Mouse (Mus musculus) testis, adult 2 months (tissue): ENCODE data around the gene Tekt5. TPM values are rescaled to one million over a fixed set of nuclear protein-coding genes. Genes with fewer than 3 reads are reported as not detected.

Experiments used
- H3K27ac ChIP-seq: fragments of 200-500 bp; 2 replicates; pipeline ENCODE4 v1.5.1; 2012; ENCODE audit warnings: low read depth, low read length; ENCODE audit not compliant: control insufficient read depth, insufficient read depth
- H3K27me3 ChIP-seq: fragments of 200-500 bp; 2 replicates; pipeline ENCODE4 v1.6.1; 2012; ENCODE audit warnings: mild to moderate bottlenecking, low read length, moderate library complexity; ENCODE audit not compliant: control insufficient read depth, insufficient read depth
- H3K36me3 ChIP-seq: fragments of 200-500 bp; 2 replicates; pipeline ENCODE4 v1.6.1; 2012; ENCODE audit warnings: mild to moderate bottlenecking, low read length; ENCODE audit not compliant: control insufficient read depth, insufficient read depth
- H3K4me1 ChIP-seq: fragments of 200-500 bp; 2 replicates; pipeline ENCODE4 v1.6.1; 2012; ENCODE audit warnings: low read length; ENCODE audit not compliant: control insufficient read depth, insufficient read depth
- H3K4me3 ChIP-seq: fragments of 200-500 bp; 2 replicates; pipeline ENCODE4 v1.5.1; 2012; ENCODE audit warnings: low read depth, mild to moderate bottlenecking, low read length, moderate library complexity, mixed read lengths; ENCODE audit not compliant: control insufficient read depth
- CTCF ChIP-seq: fragments of 200-500 bp; IDR thresholded peaks from 2 replicates; pipeline ENCODE4 v1.5.1; 2012; ENCODE audit warnings: low read depth, mild to moderate bottlenecking, inconsistent platforms, low read length, moderate library complexity; ENCODE audit not compliant: control insufficient read depth, insufficient read depth, insufficient replicate concordance
- POLR2A ChIP-seq: fragments of 200-500 bp; IDR thresholded peaks from 2 replicates; pipeline ENCODE4 v1.6.1; 2012; ENCODE audit warnings: low read depth, mild to moderate bottlenecking, inconsistent platforms, low read length, moderate library complexity; ENCODE audit not compliant: control insufficient read depth
- polyA plus RNA-seq: library from polyadenylated mRNA; depleted of rRNA; stranded (reverse); fragments of >200 nt; gene quantifications from 2 replicates; pipeline ENCODE4 v1.2.3, GENCODE M21; 2012

Gene Tekt5
- polyA plus RNA-seq, 1 experiment, result 224 TPM

DNA sequence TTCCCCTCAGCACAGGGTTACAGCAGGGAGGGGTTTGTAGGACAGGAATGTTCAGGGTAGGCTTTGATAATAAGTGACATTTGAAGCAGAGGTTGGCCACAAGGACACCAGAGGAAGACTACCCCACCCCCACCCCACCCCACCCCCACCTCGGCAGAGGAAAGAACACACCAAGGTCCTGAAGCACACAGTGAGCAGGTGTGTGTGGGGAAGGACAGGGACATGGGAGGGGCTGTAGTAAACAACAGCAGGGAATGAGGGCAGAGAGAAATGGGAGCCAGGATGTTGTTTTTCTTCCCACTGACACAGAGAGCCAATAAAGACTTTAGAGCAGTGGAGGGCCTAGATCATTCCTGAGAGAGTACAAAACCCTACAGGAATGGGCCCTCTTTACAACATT is 18.0 kb downstream of the Tekt5 start:
- Histone ChIP-seq H3K27ac (no peak overlapping the region), H3K4me1 (no peaks in the 10 kb centered on the region; the same call in 1 of the 2 replicates), H3K36me3 (no peaks in the 10 kb centered on the region; the same call in 1 of the 2 replicates), H3K4me3 (no peak overlapping the region), H3K27me3 (no peaks in the 10 kb centered on the region)
- TF ChIP-seq CTCF (no peak), POLR2A (no peak)

DNA sequence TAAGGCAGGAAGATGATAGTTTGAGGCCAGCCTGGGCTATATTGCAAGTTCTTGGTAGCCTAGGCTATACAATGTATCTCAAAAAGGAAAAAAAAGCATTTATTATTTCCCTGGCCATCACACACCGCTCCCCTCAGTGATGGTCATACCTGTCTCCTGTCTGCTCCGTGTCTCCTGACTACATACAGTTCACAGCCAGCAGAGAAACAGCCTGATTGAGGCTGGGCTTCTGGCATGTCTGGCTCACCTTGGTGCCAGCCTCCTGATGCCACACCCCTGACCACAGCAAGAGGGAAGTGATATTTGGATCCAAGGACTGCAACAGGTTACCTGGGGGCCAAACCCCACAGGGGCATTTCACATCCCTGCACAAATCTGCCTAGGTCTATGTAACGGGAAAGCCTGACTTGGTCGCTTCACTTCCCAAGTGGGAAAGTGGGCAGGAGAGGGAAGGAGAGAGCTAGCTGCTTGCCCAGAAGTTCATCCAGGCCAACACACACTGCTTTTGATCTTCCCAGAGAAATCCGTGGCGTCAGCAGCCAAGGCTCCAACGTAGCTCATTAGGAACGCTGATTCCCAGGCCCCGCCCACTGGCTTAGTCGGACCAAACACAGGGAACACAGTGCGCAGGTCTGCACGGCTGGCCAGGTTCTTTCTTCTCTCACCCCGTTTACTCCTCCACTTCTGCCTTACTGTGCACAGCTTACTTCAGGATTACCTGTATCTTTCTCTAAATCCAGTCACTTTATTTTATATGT is 20.9 kb downstream of the Tekt5 start:
- no peak overlapping the region for H3K27ac ChIP-seq
- no peak overlapping the region for H3K4me3 ChIP-seq
- no peaks in the 10 kb centered on the region; the same call in 1 of the 2 replicates for H3K36me3 ChIP-seq
- H3K4me1 ChIP-seq, result no peaks in the 10 kb centered on the region; the same call in 1 of the 2 replicates
- TF ChIP-seq POLR2A, result no peak
- TF ChIP-seq CTCF, result no peak
- no peaks in the 10 kb centered on the region for H3K27me3 ChIP-seq

DNA sequence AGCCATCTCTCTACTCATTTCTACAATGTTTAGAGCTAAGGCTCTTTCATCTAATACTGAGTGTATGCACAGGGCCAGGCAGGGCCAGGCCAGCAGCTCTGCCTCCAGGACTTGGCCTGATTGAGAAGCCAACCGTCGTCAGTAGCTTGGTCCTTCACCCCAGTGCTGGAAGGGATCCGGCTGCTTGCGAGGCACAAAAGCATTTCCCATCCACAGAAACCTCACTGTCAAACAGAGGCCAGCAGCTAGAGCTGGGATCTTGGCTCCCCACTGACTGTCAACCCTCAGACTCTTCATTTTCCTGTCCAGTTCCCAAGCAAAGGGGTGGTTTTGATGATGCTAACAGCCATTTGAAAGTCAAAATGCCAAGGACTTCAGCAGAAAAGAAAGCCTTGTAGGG is 22.9 kb downstream of the Tekt5 start:
- TF ChIP-seq POLR2A, result no peak
- no peak for TF ChIP-seq CTCF
- no peak overlapping the region for H3K27ac ChIP-seq
- no peaks in the 10 kb centered on the region for H3K27me3 ChIP-seq
- H3K4me1 ChIP-seq, result no peaks in the 10 kb centered on the region; the same call in 1 of the 2 replicates
- no peaks in the 10 kb centered on the region for H3K36me3 ChIP-seq
- H3K4me3 ChIP-seq, result no peak overlapping the region

DNA sequence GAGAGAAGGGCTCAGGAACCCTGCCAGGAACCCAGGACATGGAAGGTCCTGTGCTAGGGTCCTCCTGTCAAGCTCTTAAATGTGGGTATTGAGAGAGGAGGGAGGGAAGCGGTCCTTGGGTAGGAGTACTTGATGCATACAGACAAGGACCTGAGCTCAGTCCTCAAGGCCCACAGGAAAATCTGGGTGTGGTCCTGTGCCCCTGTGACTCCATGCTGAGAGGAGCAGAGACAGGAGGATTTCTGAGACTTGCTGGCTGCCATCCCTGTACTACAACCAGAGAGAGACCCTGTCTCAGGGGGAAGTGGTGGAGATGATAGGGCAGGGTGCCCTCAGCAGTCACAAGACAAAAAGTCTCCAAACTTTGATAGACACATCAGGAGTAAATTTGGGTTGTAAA is 25.3 kb downstream of the Tekt5 start:
- no peak overlapping the region for H3K27ac ChIP-seq
- no peak for TF ChIP-seq CTCF
- TF ChIP-seq POLR2A, result no peak

DNA sequence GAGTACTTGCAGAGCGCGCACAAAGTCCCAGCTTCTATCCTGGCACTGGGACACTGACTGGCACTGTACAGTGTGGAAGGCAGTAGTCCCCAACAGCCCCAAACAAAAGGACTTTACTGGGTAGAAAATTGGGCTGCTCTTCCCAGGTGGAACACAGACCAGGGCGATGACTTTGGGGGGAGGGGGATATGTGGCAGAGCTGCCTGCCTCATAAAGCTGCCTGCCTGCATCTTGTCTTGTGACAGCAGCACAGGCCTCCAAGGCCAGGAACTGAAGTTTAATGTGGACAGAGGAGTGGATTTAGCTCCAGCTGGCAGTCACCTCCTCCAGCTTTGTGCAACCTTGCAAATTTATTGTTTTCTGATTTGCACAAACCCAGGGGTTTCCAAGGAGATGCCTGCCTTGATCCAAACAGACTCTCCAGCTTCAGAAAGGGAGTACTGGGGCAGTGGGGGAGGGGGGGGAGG is 25.8 kb downstream of the Tekt5 start:
- Histone ChIP-seq H3K4me3 (no peak overlapping the region), H3K27ac (no peak overlapping the region), H3K36me3 (no peaks in the 10 kb centered on the region), H3K27me3 (no peaks in the 10 kb centered on the region), H3K4me1 (no peaks in the 10 kb centered on the region; the same call in 1 of the 2 replicates)
- no peak for TF ChIP-seq POLR2A
- TF ChIP-seq CTCF, result no peak

More for the DNA sequence above, 25.3 kb downstream of the Tekt5 start:
- H3K4me1 ChIP-seq, result no peaks in the 10 kb centered on the region; the same call in 1 of the 2 replicates
- H3K36me3 ChIP-seq, result no peaks in the 10 kb centered on the region
- H3K27me3 ChIP-seq, result no peaks in the 10 kb centered on the region
- H3K4me3 ChIP-seq, result no peak overlapping the region

DNA sequence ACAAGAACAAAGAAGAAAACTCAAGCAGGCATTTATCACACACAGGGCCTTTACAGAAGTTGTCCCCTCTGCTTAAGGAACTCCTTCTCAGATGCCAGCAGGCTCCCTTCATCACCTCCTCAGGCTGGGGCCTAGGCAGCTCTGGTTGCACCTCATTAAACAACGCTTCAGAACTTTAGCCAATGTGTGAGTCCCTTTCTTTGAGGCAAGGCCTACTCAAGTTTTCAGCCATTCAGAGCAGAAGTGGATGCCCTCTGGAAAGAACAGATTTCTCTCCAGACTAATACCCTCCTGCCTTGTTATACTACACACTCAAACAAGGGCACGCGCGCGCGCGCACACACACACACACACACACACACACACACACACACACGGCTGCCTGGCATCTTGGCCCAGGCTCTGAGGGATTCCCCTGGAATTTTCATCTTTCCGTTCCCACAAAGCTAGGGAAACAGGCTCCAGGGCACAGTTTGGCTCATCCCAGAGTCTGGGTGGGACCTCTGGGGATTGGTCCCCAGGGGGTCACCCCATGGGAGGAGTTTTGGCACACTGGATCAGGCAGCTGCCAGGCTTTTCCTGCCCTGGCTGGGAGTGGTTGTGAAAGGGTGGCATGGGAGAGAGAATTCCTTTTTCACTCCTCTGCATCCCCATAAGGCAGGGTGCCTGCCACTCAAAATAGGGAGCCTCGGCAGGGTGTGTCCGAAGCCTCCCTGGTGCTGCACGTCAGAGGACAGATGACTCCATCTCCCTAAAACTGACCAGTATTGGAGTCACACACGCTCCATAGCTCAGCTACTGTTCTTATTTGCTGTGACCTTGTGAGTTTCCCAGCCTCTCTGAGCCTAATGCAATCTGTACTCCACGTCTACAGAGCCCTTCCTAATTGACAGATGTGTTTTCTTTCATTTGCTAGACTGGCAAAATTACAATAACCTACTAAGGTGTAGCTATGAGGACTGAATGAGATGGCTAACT is 28.8 kb downstream of the Tekt5 start:
- Histone ChIP-seq H3K4me1 (no peaks in the 10 kb centered on the region; the same call in 1 of the 2 replicates), H3K27ac (no peak overlapping the region), H3K4me3 (no peak overlapping the region), H3K36me3 (no peaks in the 10 kb centered on the region), H3K27me3 (no peaks in the 10 kb centered on the region)
- no peak for TF ChIP-seq CTCF
- TF ChIP-seq POLR2A, result no peak

DNA sequence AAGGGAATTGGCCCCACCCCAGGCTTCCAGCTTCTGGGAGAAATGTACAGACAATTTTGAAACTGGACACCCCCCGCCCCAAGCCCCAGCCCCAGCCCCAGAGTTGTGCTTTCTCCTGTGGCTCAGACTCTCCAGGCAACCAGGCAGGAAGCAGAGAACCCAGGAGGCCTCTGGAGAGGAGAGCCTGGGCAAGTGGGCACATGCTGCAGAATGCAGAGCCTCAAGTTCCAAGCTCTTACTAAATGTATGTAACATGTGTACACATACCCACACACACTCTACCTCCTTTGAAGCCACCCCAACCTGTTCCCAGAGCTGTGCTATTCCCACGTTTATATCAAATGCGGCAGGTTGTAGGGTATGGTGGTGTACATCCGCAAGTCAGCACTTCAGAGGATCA is 29.5 kb downstream of the Tekt5 start:
- Histone ChIP-seq H3K36me3 (no peaks in the 10 kb centered on the region), H3K27ac (no peak overlapping the region), H3K27me3 (no peaks in the 10 kb centered on the region), H3K4me3 (no peak overlapping the region), H3K4me1 (no peaks in the 10 kb centered on the region; the same call in 1 of the 2 replicates)
- no peak for TF ChIP-seq POLR2A
- TF ChIP-seq CTCF, result no peak
